Mouse (Mus musculus) lung, embryonic 14.5 days (tissue): ENCODE results near the gene Srpk1. TPM values are rescaled to one million over a fixed set of nuclear protein-coding genes. Genes with fewer than 3 reads are reported as not detected.

Experiments
- ATAC-seq: fragments of 200-750 bp; cut with Nextera tagmentation; 2 replicates; pipeline ENCODE4 v1.8.0; 2017; ENCODE audit warnings: mild to moderate bottlenecking, moderate TSS enrichment, moderate library complexity; ENCODE audit not compliant: insufficient read depth
- DNase-seq: peaks from one replicate; pipeline ENCODE4 v3.0.0-alpha.2; 2015
- H3K27ac ChIP-seq: fragments of 300-500 bp; sonication (generic); 2 replicates; pipeline ENCODE4 v1.5.1; 2014; ENCODE audit warnings: low read depth, mild to moderate bottlenecking, moderate library complexity
- H3K27me3 ChIP-seq: fragments of 300-500 bp; sonication (generic); 2 replicates; pipeline ENCODE4 v1.6.1; 2014; ENCODE audit warnings: low read length, control low read depth; ENCODE audit not compliant: insufficient read depth
- H3K36me3 ChIP-seq: fragments of 300-500 bp; sonication (generic); 2 replicates; pipeline ENCODE4 v1.6.1; 2014; ENCODE audit warnings: control low read depth; ENCODE audit not compliant: insufficient read depth
- H3K4me1 ChIP-seq: fragments of 300-500 bp; sonication (generic); 2 replicates; pipeline ENCODE4 v1.6.1; 2014; ENCODE audit warnings: antibody characterized with exemption, control low read depth; ENCODE audit not compliant: insufficient read depth
- H3K4me2 ChIP-seq: fragments of 300-500 bp; sonication (generic); 2 replicates; pipeline ENCODE4 v1.6.1; 2014; ENCODE audit warnings: mild to moderate bottlenecking
- H3K4me3 ChIP-seq: fragments of 300-500 bp; sonication (generic); 2 replicates; pipeline ENCODE4 v1.5.1; 2014; ENCODE audit warnings: low read depth, low read length
- H3K9ac ChIP-seq: fragments of 300-500 bp; sonication (generic); 2 replicates; pipeline ENCODE4 v1.6.1; 2014
- H3K9me3 ChIP-seq: fragments of 300-500 bp; sonication (generic); 2 replicates; pipeline ENCODE4 v1.6.1; 2016; ENCODE audit warnings: low read depth, low read length, control low read depth
- CTCF ChIP-seq: IDR thresholded peaks from 2 replicates; pipeline ENCODE4 v1.5.1; 2016; ENCODE audit warnings: antibody characterized with exemption, low read depth
- WGBS: fragments of 180-500 bp; shearing (Covaris S2); extraction: QIAGEN DNeasy Blood & Tissue Kit; methylation state at CpG from one replicate; pipeline ENCODE4 v1.1.7; 2014; 5-methylcytosine and 5-hydroxymethylcytosine counted together
- polyA plus RNA-seq: library from polyadenylated mRNA; unstranded; fragments of >200 nt; fragmentation: Nextera tagmentation; extraction: Ambion mirVana; gene quantifications from 2 replicates; pipeline ENCODE4 v1.2.1, GENCODE M21; 2014

The Srpk1 gene
- polyA plus RNA-seq, 1 experiment from 2014 or later: 122 TPM

DNA sequence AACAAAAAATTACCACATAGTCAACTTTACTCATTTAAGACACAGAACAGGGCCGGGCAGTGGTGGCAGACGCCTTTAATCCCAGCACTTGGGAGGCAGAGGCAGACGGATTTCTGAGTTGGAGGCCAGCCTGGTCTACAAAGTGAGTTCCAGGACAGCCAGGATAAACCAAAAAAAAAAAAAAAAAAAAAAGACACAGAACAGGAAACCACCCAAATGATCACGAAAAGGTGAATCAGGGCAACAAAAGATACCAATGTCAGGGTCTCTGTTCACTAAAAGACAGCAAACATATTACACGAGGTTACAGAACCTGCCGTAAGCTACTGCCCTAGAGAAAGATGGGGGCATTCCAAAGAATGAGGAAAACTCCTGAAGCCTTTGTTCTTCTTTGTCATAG lies 9.4 kb downstream of the Srpk1 start:
- Histone ChIP-seq H3K27me3 (no peaks in the 10 kb centered on the region), H3K9ac (no peak overlapping the region), H3K4me3 (no peak overlapping the region), H3K9me3 (no peaks in the 10 kb centered on the region), H3K36me3 (peaks cover 23% of the 10 kb centered on the region), H3K4me2 (no peak overlapping the region), H3K27ac (no peak overlapping the region), H3K4me1 (no peaks in the 10 kb centered on the region)
- no peak for TF ChIP-seq CTCF
- no peak for ATAC-seq
- DNase-seq: no peak
- WGBS: 84% methylated on average over 6 of the region's 6 CpGs

DNA sequence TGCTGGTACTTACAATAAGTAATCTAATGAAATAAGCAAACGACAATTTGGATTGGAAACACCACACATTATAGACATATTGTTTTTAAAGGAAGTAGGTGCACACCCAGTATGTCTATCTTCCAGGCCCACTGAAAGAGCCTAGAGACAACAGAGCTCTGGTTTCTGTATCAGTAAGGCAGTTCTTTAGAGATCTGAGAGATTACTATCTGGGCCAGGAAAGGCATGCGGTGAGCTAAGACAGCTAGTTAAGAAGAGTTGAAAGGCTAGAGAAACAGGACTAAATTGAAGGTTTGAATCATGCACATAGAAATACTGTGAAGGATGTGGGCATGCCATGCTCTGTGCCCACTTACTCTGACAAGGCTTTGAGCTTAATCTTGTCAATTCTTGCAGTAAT lies 9.9 kb downstream of the Srpk1 start:
- DNase-seq (no peak), ATAC-seq (no peak)
- no peak for TF ChIP-seq CTCF
- 80% methylated on average over 2 of the region's 2 CpGs for WGBS
- H3K4me3 ChIP-seq: no peak overlapping the region
- peaks cover 25% of the 10 kb centered on the region for H3K36me3 ChIP-seq
- no peaks in the 10 kb centered on the region for H3K27me3 ChIP-seq
- H3K9me3 ChIP-seq: no peaks in the 10 kb centered on the region
- H3K4me2 ChIP-seq: no peak overlapping the region
- H3K9ac ChIP-seq: no peak overlapping the region
- no peak overlapping the region for H3K27ac ChIP-seq
- H3K4me1 ChIP-seq: no peaks in the 10 kb centered on the region

- no peak overlapping the region for H3K4me3 ChIP-seq
- no peak for TF ChIP-seq CTCF
- DNase-seq (no peak), ATAC-seq (no peak)
- no peak overlapping the region for H3K9ac ChIP-seq
- H3K27ac ChIP-seq: no peak overlapping the region
- 70% methylated on average over 3 of the region's 3 CpGs for WGBS
- H3K4me2 ChIP-seq: no peak overlapping the region
- no peaks in the 10 kb centered on the region for H3K4me1 ChIP-seq
- no peaks in the 10 kb centered on the region for H3K9me3 ChIP-seq
- H3K27me3 ChIP-seq: no peaks in the 10 kb centered on the region
- H3K36me3 ChIP-seq: peaks cover 38% of the 10 kb centered on the region
Observed at GRCm38 (mm10) chr17:28609543-28609942, 13.0 kb downstream of the Srpk1 start.

- ATAC-seq: no peak
- no peak overlapping the region for H3K27ac ChIP-seq
- WGBS: 87% methylated on average over 9 of the region's 9 CpGs
- no peak overlapping the region for H3K4me2 ChIP-seq
- H3K27me3 ChIP-seq: no peaks in the 10 kb centered on the region
- H3K36me3 ChIP-seq: peaks cover 93% of the 10 kb centered on the region
- H3K9me3 ChIP-seq: no peaks in the 10 kb centered on the region
- no peak for DNase-seq
- no peak overlapping the region for H3K4me3 ChIP-seq
- TF ChIP-seq CTCF: no peak
- H3K9ac ChIP-seq: no peak overlapping the region
- H3K4me1 ChIP-seq: no peaks in the 10 kb centered on the region
Observed at GRCm38 (mm10) chr17:28601557-28602250, 20.8 kb downstream of the Srpk1 start.

- no peak for DNase-seq
- Histone ChIP-seq H3K4me2 (no peak overlapping the region), H3K9me3 (no peaks in the 10 kb centered on the region), H3K4me3 (no peak overlapping the region), H3K36me3 (peaks cover 92% of the 10 kb centered on the region), H3K9ac (no peak overlapping the region), H3K27me3 (no peaks in the 10 kb centered on the region), H3K27ac (no peak overlapping the region), H3K4me1 (no peaks in the 10 kb centered on the region)
- no peak for TF ChIP-seq CTCF
- ATAC-seq: no peak
- 85% methylated on average over 5 of the region's 5 CpGs for WGBS
Observed at GRCm38 (mm10) chr17:28600780-28601179, 21.7 kb downstream of the Srpk1 start.

DNA sequence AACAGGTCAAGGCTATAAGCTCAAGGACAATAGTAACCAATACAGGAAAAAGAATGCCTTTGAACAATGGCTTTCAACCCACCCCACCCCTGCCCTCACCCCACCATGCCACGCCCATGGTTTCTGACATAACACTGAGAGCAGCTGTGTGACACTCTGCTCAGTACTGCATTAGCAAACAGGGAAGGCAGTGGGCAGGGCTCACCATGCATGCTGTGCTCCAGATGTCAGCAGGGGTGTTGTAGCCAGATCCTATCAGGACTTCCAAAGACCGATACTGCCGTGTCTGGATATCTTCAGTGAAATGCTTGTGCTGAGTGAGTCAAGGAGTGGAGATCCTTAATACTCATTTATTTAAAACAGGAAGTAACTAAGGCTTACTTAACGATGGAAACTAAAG lies 28.5 kb downstream of the Srpk1 start:
- TF ChIP-seq CTCF: no peak
- DNase-seq (no peak), ATAC-seq (no peak)
- Histone ChIP-seq H3K9ac (no peak overlapping the region), H3K27me3 (no peaks in the 10 kb centered on the region), H3K4me1 (no peaks in the 10 kb centered on the region), H3K4me2 (no peak overlapping the region), H3K36me3 (peaks cover 88% of the 10 kb centered on the region), H3K4me3 (no peak overlapping the region), H3K27ac (no peak overlapping the region), H3K9me3 (no peaks in the 10 kb centered on the region)
- WGBS: 69% methylated on average over 4 of the region's 4 CpGs

DNA sequence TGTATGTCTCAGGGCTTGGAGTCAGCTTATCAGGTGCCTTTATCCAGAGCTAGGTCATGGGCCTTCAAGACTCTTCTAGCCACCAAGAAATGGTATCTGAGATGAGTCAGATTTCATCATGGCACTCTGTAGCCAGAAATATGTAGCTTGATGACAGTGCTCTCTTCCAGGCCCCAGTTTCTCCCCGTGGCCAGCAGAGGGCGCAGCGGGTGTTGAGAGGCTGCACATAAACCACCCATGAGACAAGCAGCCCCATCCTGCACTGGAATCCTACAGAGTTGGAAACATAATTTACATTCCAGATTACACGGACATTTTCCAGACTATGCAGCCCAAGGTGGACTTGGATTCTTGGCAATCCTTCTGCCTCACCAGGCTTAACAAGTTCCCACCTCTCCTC lies 29.5 kb downstream of the Srpk1 start:
- ATAC-seq (no peak; the same call in 1 of the 2 replicates), DNase-seq (peak; percentile 83)
- Histone ChIP-seq H3K36me3 (peaks cover 90% of the 10 kb centered on the region), H3K9me3 (no peaks in the 10 kb centered on the region), H3K27me3 (no peaks in the 10 kb centered on the region), H3K4me3 (no peak overlapping the region), H3K9ac (no peak overlapping the region), H3K27ac (no peak overlapping the region), H3K4me1 (no peaks in the 10 kb centered on the region), H3K4me2 (no peak overlapping the region)
- 8% methylated on average over 4 of the region's 4 CpGs for whole genome bisulfite sequencing
- TF ChIP-seq CTCF: peak; percentile 90
